Mouse (Mus musculus) gastrocnemius, adult 2 months (tissue): ENCODE results near the gene Lgals8. TPM values are rescaled to one million over a fixed set of nuclear protein-coding genes. Genes with fewer than 3 reads are reported as not detected.
"Not testable (repeated sequence)": the region's sequence is repeated elsewhere in the genome, so short reads cannot be mapped to it uniquely, and the experiment has no call there.

Experiments
- DNase-seq: peaks from one replicate; pipeline ENCODE4 v3.0.0; 2022
- H3K27ac ChIP-seq: fragments of 200-600 bp; 2 replicates; pipeline ENCODE4 v1.8.1; 2022; ENCODE audit warnings: mild to moderate bottlenecking
- H3K4me3 ChIP-seq: fragments of 200-600 bp; 2 replicates; pipeline ENCODE4 v1.8.1; 2022; ENCODE audit warnings: mild to moderate bottlenecking, moderate library complexity
- CTCF ChIP-seq: fragments of 200-600 bp; IDR thresholded peaks from 2 replicates; pipeline ENCODE4 v1.8.1; 2022; ENCODE audit warnings: antibody characterized with exemption, mild to moderate bottlenecking, moderate library complexity
- intact Hi-C: fragments of 180-260 bp; cut with DNase I; formaldehyde crosslinking; loops from one replicate; pipeline ENCODE4 v1.15.1; 2025
- total RNA-seq, 2 experiments: library from RNA; stranded (reverse); gene quantifications; 2 replicates each; pipeline ENCODE4 v1.2.3; 2021

The Lgals8 gene
- total RNA-seq, 2 experiments from 2014 or later, result 26.0 to 29.1 TPM

GRCm38 (mm10) chr13:12479802-12480201 is 15.1 kb upstream of the Lgals8 start:
- H3K27ac ChIP-seq, result no peak overlapping the region
- H3K4me3 ChIP-seq, result no peak overlapping the region
- no peak for TF ChIP-seq CTCF
- DNase-seq, result no peak
- intact Hi-C loops, result no loop called here

- TF ChIP-seq CTCF, result no peak
- DNase-seq, result no peak
- Histone ChIP-seq H3K4me3 (no peak overlapping the region), H3K27ac (no peak overlapping the region)
- intact Hi-C loops, result no loop called here
These were observed 13.6 kb upstream of the Lgals8 start for GRCm38 (mm10) chr13:12478301-12478700.

GRCm38 (mm10) chr13:12476886-12477285 is 12.1 kb upstream of the Lgals8 start:
- DNase-seq, result no peak
- H3K4me3 ChIP-seq, result no peak overlapping the region
- intact Hi-C loops, result no loop called here
- H3K27ac ChIP-seq, result no peak overlapping the region
- TF ChIP-seq CTCF, result no peak

- TF ChIP-seq CTCF, result no peak
- intact Hi-C loops, result loop anchor here (2.0 kb wide), 1 partner anchor 940 kb away; no protein-coding TSS in a partner anchor
- Histone ChIP-seq H3K27ac (no peak overlapping the region), H3K4me3 (no peak overlapping the region)
- no peak for DNase-seq
These were observed 10.5 kb upstream of the Lgals8 start for GRCm38 (mm10) chr13:12475239-12475638.

- intact Hi-C loops, result loop anchor here (2.0 to 5.0 kb wide), 3 partner anchors 63 to 941 kb away; no protein-coding TSS in a partner anchor
- H3K4me3 ChIP-seq, result no peak overlapping the region
- peak; percentile 94 for TF ChIP-seq CTCF
- peak; percentile 69 for DNase-seq
- no peak overlapping the region for H3K27ac ChIP-seq
These were observed 9.1 kb upstream of the Lgals8 start for GRCm38 (mm10) chr13:12473724-12474378.

- H3K27ac ChIP-seq, result no peak overlapping the region
- TF ChIP-seq CTCF, result no peak
- DNase-seq, result no peak
- H3K4me3 ChIP-seq, result no peak overlapping the region
- intact Hi-C loops, result no loop called here
These were observed 3.7 kb upstream of the Lgals8 start for GRCm38 (mm10) chr13:12468488-12468887.

GRCm38 (mm10) chr13:12464159-12464558 is 585 bp downstream of the Lgals8 start:
- not testable (repeated sequence) for DNase-seq, H3K4me3 ChIP-seq, H3K27ac ChIP-seq
- intact Hi-C loops, result loop anchor here (5.0 kb wide), 1 partner anchor 103 kb away; the partner anchor contains the start of gene Ero1lb

GRCm38 (mm10) chr13:12462623-12463022 is 2.1 kb downstream of the Lgals8 start:
- TF ChIP-seq CTCF, result no peak
- Histone ChIP-seq H3K4me3 (no peak overlapping the region), H3K27ac (no peak overlapping the region)
- intact Hi-C loops, result loop anchor here (5.0 kb wide), 1 partner anchor 105 kb away; the partner anchor contains the start of gene Ero1lb
- DNase-seq, result no peak

GRCm38 (mm10) chr13:12461730-12462119 is 3.0 kb downstream of the Lgals8 start:
- no peak for TF ChIP-seq CTCF
- intact Hi-C loops, result loop anchor here (5.0 kb wide), 1 partner anchor 106 kb away; the partner anchor contains the start of gene Ero1lb
- Histone ChIP-seq H3K27ac (peak overlapping the region; percentile 93), H3K4me3 (peak overlapping the region; percentile 99)
- DNase-seq, result peak; percentile 24

- H3K4me3 ChIP-seq, result peak overlapping the region; percentile 99
- DNase-seq, result peak; percentile 98
- peak overlapping the region; percentile 93 for H3K27ac ChIP-seq
- TF ChIP-seq CTCF, result no peak; the same call in 1 of the 2 replicates
- intact Hi-C loops, result loop anchor here (5.0 kb wide), 1 partner anchor 106 kb away; the partner anchor contains the start of gene Ero1lb
These were observed 3.6 kb downstream of the Lgals8 start for GRCm38 (mm10) chr13:12460881-12461729.

- TF ChIP-seq CTCF, result 0 out of 2 replicates have a peak, but pooled peaks have one; percentile 3
- DNase-seq, result peak; percentile 43
- intact Hi-C loops, result loop anchor here (5.0 kb wide), 1 partner anchor 107 kb away; the partner anchor contains the start of gene Ero1lb
- peak overlapping the region; percentile 99 for H3K4me3 ChIP-seq
- peak overlapping the region; percentile 93 for H3K27ac ChIP-seq
These were observed 4.3 kb downstream of the Lgals8 start for GRCm38 (mm10) chr13:12460443-12460842.

- H3K27ac ChIP-seq, result no peak overlapping the region
- intact Hi-C loops, result no loop called here
- H3K4me3 ChIP-seq, result no peak overlapping the region
- no peak for TF ChIP-seq CTCF
- no peak for DNase-seq
These were observed 8.0 kb downstream of the Lgals8 start for GRCm38 (mm10) chr13:12456711-12457110.
